8 mouse cellular contexts compared by ENCODE assay signal in the genomic region with DNA sequence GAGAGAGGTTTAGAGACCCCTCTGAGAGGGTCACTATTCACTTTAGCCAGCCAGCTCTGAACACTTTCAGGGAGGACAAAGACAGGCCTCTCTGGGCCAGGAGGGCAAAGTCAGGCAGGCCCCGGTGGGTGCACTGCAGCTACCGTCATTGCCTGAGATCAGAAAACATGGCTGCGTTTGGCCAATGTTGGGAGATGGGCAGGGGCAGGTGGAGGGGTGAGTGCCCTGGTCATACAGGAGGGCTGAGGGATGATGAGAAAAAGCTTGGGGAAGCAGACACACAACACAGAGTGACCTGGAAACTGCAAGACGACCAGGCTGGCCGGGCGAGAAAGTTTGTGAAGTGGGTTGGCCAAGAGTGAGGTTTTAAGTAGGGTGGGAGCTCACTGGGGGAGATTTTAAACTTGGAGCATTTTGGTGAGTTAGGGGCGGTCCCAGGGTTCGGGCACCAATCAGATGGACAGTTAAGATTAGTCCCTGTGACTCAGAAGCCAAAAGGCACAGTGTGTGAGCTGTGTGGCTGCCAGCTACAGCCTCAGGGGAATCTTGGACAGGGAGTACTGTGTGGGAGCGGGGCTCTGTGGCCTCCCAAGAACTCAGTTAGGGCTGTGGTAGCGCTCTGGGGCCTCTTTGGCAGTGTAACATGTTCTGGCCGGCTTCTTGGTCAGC. TPM values are rescaled to one million over a fixed set of nuclear protein-coding genes. Genes with fewer than 3 reads are reported as not detected.
DNase-seq lines count a peak whose midpoint lies in the region; ATAC-seq lines count a peak whose summit lies in the region.

No protein-coding gene starts in this region.

- H3K9me3 ChIP-seq in lung, embryonic 15.5 days: no peaks in the 10 kb centered on the region
- H3K9me3 ChIP-seq in stomach, embryonic 15.5 days: no peaks in the 10 kb centered on the region

- no peak overlapping the region for H3K4me3 ChIP-seq in brown adipose tissue, adult 24 weeks (ENCODE audit: insufficient read depth, low read depth, low read length)
- H3K4me3 ChIP-seq in lung, embryonic 15.5 days: no peak overlapping the region
- H3K4me3 ChIP-seq in stomach, embryonic 15.5 days (replicated peaks): no peak overlapping the region

- WGBS in lung, embryonic 15.5 days: 45% methylated on average over 11 of the region's 11 CpGs
- 42% methylated on average over 11 of the region's 11 CpGs for WGBS in stomach, embryonic 15.5 days

- no peaks in the 10 kb centered on the region for H3K27me3 ChIP-seq in lung, embryonic 15.5 days
- no peaks in the 10 kb centered on the region for H3K27me3 ChIP-seq in stomach, embryonic 15.5 days (replicated peaks)

- no peak for DNase-seq in cerebellum, adult 11 months
- DNase-seq in heart, adult 18-20 months: peak; percentile 89 to 94
- DNase-seq in kidney, adult 11 months: peak; percentile 50

- H3K4me2 ChIP-seq in lung, embryonic 15.5 days: no peak overlapping the region
- H3K4me2 ChIP-seq in stomach, embryonic 15.5 days: no peak overlapping the region

- no peaks in the 10 kb centered on the region for H3K36me3 ChIP-seq in lung, embryonic 15.5 days
- H3K36me3 ChIP-seq in stomach, embryonic 15.5 days: no peaks in the 10 kb centered on the region

- H3K27ac ChIP-seq in brown adipose tissue, adult 24 weeks (replicated peaks; ENCODE audit: low read depth, low read length): peak overlapping the region; percentile 98
- peak overlapping the region; percentile 98 for H3K27ac ChIP-seq in lung, embryonic 15.5 days
- H3K27ac ChIP-seq in stomach, embryonic 15.5 days: peak overlapping the region; percentile 96

- H3K9ac ChIP-seq in lung, embryonic 15.5 days: no peak overlapping the region
- H3K9ac ChIP-seq in stomach, embryonic 15.5 days: no peak overlapping the region

- peaks cover 24% of the 10 kb centered on the region for H3K4me1 ChIP-seq in brown adipose tissue, adult 24 weeks (ENCODE audit: control insufficient read depth, insufficient read depth, insufficient read length, low read length)
- H3K4me1 ChIP-seq in lung, embryonic 15.5 days: peaks cover 25% of the 10 kb centered on the region
- peaks cover 25% of the 10 kb centered on the region for H3K4me1 ChIP-seq in stomach, embryonic 15.5 days

- ATAC-seq in cerebellum, adult (ENCODE audit: insufficient number of reproducible peaks, low FRiP score, low TSS enrichment): peak; percentile 57; the same call in 1 of the 2 replicates
- ATAC-seq in lung, embryonic 15.5 days (ENCODE audit: borderline replicate concordance, extremely low read depth, low FRiP score, low TSS enrichment): peak; percentile 86
- ATAC-seq in stomach, embryonic 15.5 days (ENCODE audit: insufficient read depth, low FRiP score, low read depth): peak; percentile 73
- no peak for ATAC-seq in granulocyte monocyte progenitor cell, adult 5-6 weeks (replicated peaks; ENCODE audit: poor library complexity, severe bottlenecking)

RNA-seq across cellular contexts. Expression of gene Apol6, which starts 8.1 kb away (rescaled TPM):
- polyA plus RNA-seq in brown adipose tissue, adult 24 weeks (2012; ENCODE audit: insufficient read depth, insufficient read length, missing spikeins): 56.5 and 59.6 TPM in 2 replicates
- 1 to 10 TPM; 1.3 to 3.1 TPM for total RNA-seq in heart, adult 18-20 months (2021)
- not detected in 2 replicates for polyA plus RNA-seq in lung, embryonic 15.5 days (2015; fragmentation: Nextera tagmentation; extraction: Ambion mirVana)
- polyA plus RNA-seq in stomach, embryonic 15.5 days (2015; fragmentation: Nextera tagmentation; extraction: Ambion mirVana): not detected in 2 replicates
- not detected in 2 replicates for total RNA-seq in granulocyte monocyte progenitor cell, adult 5-6 weeks (2014; fragmentation: Nextera tagmentation)
- not detected in 2 replicates for total RNA-seq in granulocyte monocyte progenitor cell, adult 5-6 weeks (2017)

RNA-seq across cellular contexts. Expression of gene Mb, which starts 14.0 kb away (rescaled TPM):
- 78.0 and 123 TPM in 2 replicates for polyA plus RNA-seq in brown adipose tissue, adult 24 weeks (2012; ENCODE audit: insufficient read depth, insufficient read length, missing spikeins)
- over 10,000 TPM; 19,183 to 21,770 TPM for total RNA-seq in heart, adult 18-20 months (2021)
- polyA plus RNA-seq in lung, embryonic 15.5 days (2015; fragmentation: Nextera tagmentation; extraction: Ambion mirVana): 4.6 and 9.0 TPM in 2 replicates
- 1.1 and 1.3 TPM in 2 replicates for polyA plus RNA-seq in stomach, embryonic 15.5 days (2015; fragmentation: Nextera tagmentation; extraction: Ambion mirVana)
- total RNA-seq in granulocyte monocyte progenitor cell, adult 5-6 weeks (2014; fragmentation: Nextera tagmentation): not detected in 2 replicates
- not detected in 2 replicates for total RNA-seq in granulocyte monocyte progenitor cell, adult 5-6 weeks (2017)

Comparison
In these comparisons a context has a peak if more than half of its experiments do, and no peak if none do; other contexts are left out.
1. RNA of gene Apol6, which starts 8.1 kb away (polyA plus RNA-seq): 56.5 to 59.6 TPM in brown adipose tissue, adult 24 weeks; not detected in lung, embryonic 15.5 days and not detected in stomach, embryonic 15.5 days; every median in the first group is over 10 times any median in the second.
2. Peak in every context shown above with its lines, with median percentiles within 50 percentile points of each other: H3K27ac ChIP-seq.